Comparison of ENCODE assay signal across 7 mouse cellular contexts in the genomic region with DNA sequence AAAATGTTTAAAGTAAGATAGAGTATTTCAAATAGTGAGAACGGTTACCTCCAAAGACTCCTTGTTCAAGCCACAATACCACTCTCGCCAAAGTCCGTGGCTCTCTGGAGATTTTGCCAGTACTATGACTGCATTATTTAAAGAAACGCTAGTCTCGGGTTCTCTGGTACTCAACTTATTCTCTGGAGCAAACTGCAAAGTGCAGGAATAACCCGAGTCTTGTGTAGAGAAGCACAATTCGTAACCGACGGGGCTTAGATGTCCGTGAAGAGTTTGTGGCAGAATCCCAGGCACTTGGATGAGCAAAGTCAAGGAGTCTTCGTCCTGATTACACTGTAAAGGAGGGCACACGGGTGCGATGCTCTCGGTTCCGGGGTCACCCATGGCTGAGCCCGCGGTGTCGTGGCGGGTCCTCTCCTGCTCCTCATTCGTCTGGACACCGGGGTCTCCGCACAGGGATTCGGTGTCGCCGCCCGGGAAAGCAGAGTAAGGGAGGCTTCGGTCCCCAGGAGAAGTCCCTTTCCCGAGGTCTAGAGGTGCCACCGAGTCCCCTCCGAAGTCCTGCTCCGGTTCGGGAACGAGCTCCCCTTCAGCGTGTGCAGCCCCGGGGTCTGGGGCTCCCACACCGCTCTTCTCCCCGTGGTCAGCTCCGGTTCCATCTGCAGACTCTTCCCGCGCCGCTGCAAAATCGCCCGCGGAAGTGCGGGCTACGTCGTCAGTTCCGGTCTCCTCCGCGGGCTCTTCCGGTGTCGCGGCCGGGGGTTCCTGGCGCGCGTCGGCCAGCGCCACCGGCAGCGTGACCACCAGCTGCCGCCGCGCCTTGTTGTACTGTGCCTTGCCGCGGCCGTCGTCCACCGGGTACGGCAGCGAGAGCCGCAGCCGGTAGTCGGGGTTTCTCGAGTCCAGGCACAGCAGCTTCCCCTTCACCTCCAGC. TPM values are rescaled to one million over a fixed set of nuclear protein-coding genes. Genes with fewer than 3 reads are reported as not detected.
DNase-seq lines count a peak whose midpoint lies in the region; ATAC-seq and TF ChIP-seq lines count a peak whose summit lies in the region.

Gm49383 (minus strand) TSS at position 661 of the 934 bp plus-strand sequence.

- ATAC-seq in hindbrain, postnatal 0 days, result peak; percentile 80

- peak; percentile 81 for DNase-seq in adrenal gland, adult 2 months
- peak; percentile 26 to 70 for DNase-seq in cerebellum, postnatal 4 days (ENCODE audit: low spot score in 2 of 2)
- DNase-seq in gastrocnemius, adult 2 months, result peak; percentile 80
- DNase-seq in hindbrain, postnatal 0 days (ENCODE audit: low spot score), result peak; percentile 93
- peak; percentile 76 to 83 for DNase-seq in left cerebral cortex, postnatal 36 days (ENCODE audit: low spot score in 2 of 2)
- DNase-seq in mesoderm, embryonic 11.5 days (ENCODE audit: low read depth, low spot score), result peak; percentile 82
- DNase-seq in right cerebral cortex, postnatal 25 days, result peak; percentile 83

- peak within 1 kb of the TSS; percentile 67 for H3K4me2 ChIP-seq in hindbrain, postnatal 0 days (ENCODE audit: low read depth, low read length)

- peak within 1 kb of the TSS; percentile 98 for H3K27ac ChIP-seq in gastrocnemius, adult 2 months
- H3K27ac ChIP-seq in hindbrain, postnatal 0 days, result peak within 1 kb of the TSS; percentile 92

- WGBS in hindbrain, postnatal 0 days, result under 1% methylated on average over 75 of the region's 75 CpGs

- peaks cover 10% of the 10 kb centered on the region; the same call in 1 of the 2 replicates for H3K4me1 ChIP-seq in hindbrain, postnatal 0 days (ENCODE audit: insufficient read depth, low read length)

- no peak for TF ChIP-seq CTCF in gastrocnemius, adult 2 months (IDR thresholded peaks at IDR 0.05)
- no peak for TF ChIP-seq CTCF in hindbrain, postnatal 0 days (IDR thresholded peaks at IDR 0.05; ENCODE audit: low read depth)

- no peaks in the 10 kb centered on the region for H3K27me3 ChIP-seq in hindbrain, postnatal 0 days (ENCODE audit: insufficient read depth, low read length)

- intact Hi-C loops in gastrocnemius, adult 2 months (cut with DNase I), result loop anchor here (5.0 to 10.0 kb wide), 2 partner anchors 101 to 378 kb away; partner anchors contain the start of gene Klhdc2
- intact Hi-C loops in left cerebral cortex, postnatal 36 days (cut with DNase I), result loop anchor here (1.0 to 5.0 kb wide), 3 partner anchors 12 to 101 kb away; partner anchors contain the start of genes Klhdc1, Klhdc2, Mgat2 and Rpl36al

- peak within 1 kb of the TSS; percentile 92 for H3K9ac ChIP-seq in hindbrain, postnatal 0 days (replicated peaks; ENCODE audit: low read length)

- no peaks in the 10 kb centered on the region for H3K9me3 ChIP-seq in hindbrain, postnatal 0 days (ENCODE audit: low read length)

- H3K36me3 ChIP-seq in hindbrain, postnatal 0 days (ENCODE audit: insufficient read depth, low read length), result no peaks in the 10 kb centered on the region

- H3K4me3 ChIP-seq in gastrocnemius, adult 2 months, result peak within 1 kb of the TSS; percentile 99
- H3K4me3 ChIP-seq in hindbrain, postnatal 0 days (ENCODE audit: low read length), result peak within 1 kb of the TSS; percentile 95

RNA-seq across cellular contexts. Expression of gene Gm49383, which starts in this region (rescaled TPM):
- total RNA-seq in adrenal gland, adult 2 months (2021), result 1 to 10 TPM; 4.1 to 7.3 TPM
- polyA plus RNA-seq in adrenal gland, adult 2 months (2012; rRNA removed), result 2.3 and 2.6 TPM in 2 replicates
- total RNA-seq in gastrocnemius, adult 2 months (2021), result 1 to 10 TPM; 3.1 to 3.4 TPM
- 2.0 and 4.7 TPM in 2 replicates for total RNA-seq in hindbrain, postnatal 0 days (2014; rRNA removed)
- 11.4 and 13.3 TPM in 2 replicates for polyA plus RNA-seq in hindbrain, postnatal 0 days (2015; fragmentation: Nextera tagmentation; extraction: Ambion mirVana)
- 1 to 10 TPM; 2.1 to 5.6 TPM for total RNA-seq in left cerebral cortex, postnatal 36 days (2021)

Comparison
In these comparisons a context has a peak if more than half of its experiments do, and no peak if none do; other contexts are left out.
1. Peak in every context shown above with its lines: DNase-seq, ATAC-seq, H3K4me3 ChIP-seq and H3K27ac ChIP-seq.